Mouse (Mus musculus) ES-Bruce4 (cell line): ENCODE measurements at regions not wholly inside any gene's neighbourhood (a gene's known extent, or its start where the extent isn't known, plus 50 kb on each side); places are given as distances from the start of the nearest gene placed in this dataset.

Experiments used
- H3K27ac ChIP-seq: 2 replicates; pipeline ENCODE4 v1.5.1; 2012; ENCODE audit warnings: low read length, inconsistent platforms; ENCODE audit not compliant: insufficient read depth
- H3K27me3 ChIP-seq: 2 replicates; pipeline ENCODE4 v1.6.1; 2012; ENCODE audit warnings: mild to moderate bottlenecking, low read length, inconsistent platforms; ENCODE audit not compliant: control insufficient read depth, poor library complexity, insufficient read depth, severe bottlenecking
- H3K36me3 ChIP-seq: 2 replicates; pipeline ENCODE4 v1.6.1; 2012; ENCODE audit warnings: inconsistent platforms, mild to moderate bottlenecking, low read length, moderate library complexity; ENCODE audit not compliant: control insufficient read depth, poor library complexity, insufficient read depth, severe bottlenecking
- H3K4me1 ChIP-seq: one replicate; pipeline ENCODE4 v1.8.1; 2011; ENCODE audit warnings: low read length; ENCODE audit not compliant: control insufficient read depth, insufficient read depth
- H3K4me3 ChIP-seq: 2 replicates; pipeline ENCODE4 v1.5.1; 2011; ENCODE audit warnings: low read depth, mild to moderate bottlenecking, low read length
- H3K9ac ChIP-seq: 2 replicates; pipeline ENCODE4 v1.6.1; 2012; ENCODE audit warnings: low read depth, mild to moderate bottlenecking, inconsistent platforms; ENCODE audit not compliant: poor library complexity, severe bottlenecking
- H3K9me3 ChIP-seq: replicated peaks from 2 replicates; pipeline ENCODE4 v1.6.1; 2012; ENCODE audit warnings: mild to moderate bottlenecking, low read length, inconsistent platforms; ENCODE audit not compliant: control insufficient read depth, poor library complexity, insufficient read depth, severe bottlenecking
- CTCF ChIP-seq: IDR thresholded peaks from one replicate; pipeline ENCODE4 v1.8.1; 2011; ENCODE audit warnings: low read depth, low read length
- EP300 ChIP-seq: IDR thresholded peaks from 2 replicates; pipeline ENCODE4 v1.6.1; 2011; ENCODE audit warnings: low read depth, low read length; ENCODE audit not compliant: insufficient read depth
- POLR2A ChIP-seq: IDR thresholded peaks from one replicate; pipeline ENCODE4 v1.8.1; 2011; ENCODE audit warnings: low read length; ENCODE audit not compliant: insufficient read depth

- H3K27me3 ChIP-seq = no peaks in the 10 kb centered on the region
- H3K9ac ChIP-seq = no peak overlapping the region
- H3K36me3 ChIP-seq = no peaks in the 10 kb centered on the region
- TF ChIP-seq CTCF (no peak), POLR2A (no peak), EP300 (no peak)
- no peak overlapping the region for H3K27ac ChIP-seq
- H3K4me1 ChIP-seq = no peaks in the 10 kb centered on the region
- no peak overlapping the region for H3K4me3 ChIP-seq
- H3K9me3 ChIP-seq = no peaks in the 10 kb centered on the region
Observed at GRCm38 (mm10) chr4:30776816-30777442, 1187.0 kb upstream of the Map3k7 start.

GRCm38 (mm10) chr4:30781649-30782048 is 1182.2 kb upstream of the Map3k7 start:
- no peaks in the 10 kb centered on the region for H3K27me3 ChIP-seq
- no peaks in the 10 kb centered on the region for H3K4me1 ChIP-seq
- H3K9me3 ChIP-seq = no peaks in the 10 kb centered on the region
- no peak for TF ChIP-seq EP300
- no peak for TF ChIP-seq POLR2A
- TF ChIP-seq CTCF = no peak
- no peak overlapping the region for H3K4me3 ChIP-seq
- no peak overlapping the region for H3K9ac ChIP-seq
- H3K36me3 ChIP-seq = no peaks in the 10 kb centered on the region
- H3K27ac ChIP-seq = no peak overlapping the region

- Histone ChIP-seq H3K4me3 (no peak overlapping the region), H3K4me1 (no peaks in the 10 kb centered on the region), H3K9me3 (no peaks in the 10 kb centered on the region), H3K9ac (no peak overlapping the region), H3K36me3 (no peaks in the 10 kb centered on the region), H3K27ac (no peak overlapping the region), H3K27me3 (no peaks in the 10 kb centered on the region)
- no peak for TF ChIP-seq POLR2A
- no peak for TF ChIP-seq CTCF
- no peak for TF ChIP-seq EP300
Observed at GRCm38 (mm10) chr4:30789976-30790657, 1173.8 kb upstream of the Map3k7 start.

GRCm38 (mm10) chr4:30809798-30810197 is 1154.1 kb upstream of the Map3k7 start:
- Histone ChIP-seq H3K27ac (no peak overlapping the region), H3K36me3 (no peaks in the 10 kb centered on the region), H3K9me3 (no peaks in the 10 kb centered on the region), H3K9ac (no peak overlapping the region), H3K4me3 (no peak overlapping the region), H3K4me1 (no peaks in the 10 kb centered on the region), H3K27me3 (no peaks in the 10 kb centered on the region)
- TF ChIP-seq CTCF = no peak
- no peak for TF ChIP-seq EP300
- TF ChIP-seq POLR2A = no peak

DNA sequence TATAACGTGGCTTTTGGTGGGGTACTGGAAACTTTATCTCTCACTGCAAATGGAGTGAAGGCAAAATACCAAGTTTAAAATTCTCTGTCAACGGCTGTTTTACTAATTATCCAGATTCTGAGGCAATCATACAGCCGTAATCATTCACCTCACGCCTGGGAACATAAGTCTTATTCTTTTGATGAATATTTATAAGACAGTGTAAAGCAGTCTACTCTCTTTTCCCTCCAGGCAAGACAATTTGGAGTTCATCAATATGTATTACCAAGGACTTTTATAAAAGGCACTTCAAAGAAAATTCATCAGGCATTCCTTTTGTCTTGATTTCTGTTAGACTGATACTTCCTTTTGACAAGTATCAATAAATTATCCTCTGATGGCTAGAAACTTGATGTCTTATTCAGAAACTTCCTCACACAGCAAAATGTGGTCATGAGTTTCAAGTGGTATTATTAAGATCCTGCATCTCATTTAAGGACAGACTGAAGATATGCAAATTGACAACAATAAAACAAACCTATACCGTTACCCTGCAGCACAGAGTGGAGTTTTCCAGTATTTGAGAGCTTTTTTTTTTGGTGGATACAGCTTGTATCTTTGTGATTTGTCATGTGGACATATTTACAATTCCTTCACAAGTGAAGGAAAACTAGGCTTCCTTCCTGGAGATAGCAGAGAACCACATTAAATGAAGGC is 1108.4 kb upstream of the Map3k7 start:
- Histone ChIP-seq H3K27ac (no peak overlapping the region), H3K27me3 (no peaks in the 10 kb centered on the region), H3K9me3 (no peaks in the 10 kb centered on the region), H3K9ac (no peak overlapping the region), H3K36me3 (no peaks in the 10 kb centered on the region), H3K4me1 (no peaks in the 10 kb centered on the region), H3K4me3 (no peak overlapping the region)
- TF ChIP-seq CTCF (no peak), POLR2A (no peak), EP300 (no peak)

DNA sequence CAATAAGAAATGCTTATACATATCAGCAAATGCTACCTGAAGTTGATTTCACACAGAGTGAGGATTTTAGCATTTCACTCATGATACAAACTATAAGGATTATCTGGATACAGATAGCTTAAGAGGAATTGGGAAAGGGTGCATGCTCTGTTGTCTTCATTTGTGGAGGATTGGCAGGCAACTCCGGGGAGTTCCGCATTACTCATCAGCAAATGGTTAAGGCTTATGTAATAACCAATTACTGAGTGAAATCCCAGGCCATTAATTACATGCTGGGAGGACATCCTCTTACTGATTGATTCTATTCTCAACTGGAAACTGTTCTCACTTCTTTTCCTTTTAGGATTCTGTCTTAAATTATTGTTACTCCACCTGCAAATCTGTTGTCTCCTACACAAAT is 1058.9 kb upstream of the Map3k7 start:
- Histone ChIP-seq H3K9me3 (no peaks in the 10 kb centered on the region), H3K9ac (no peak overlapping the region), H3K4me1 (no peaks in the 10 kb centered on the region), H3K4me3 (no peak overlapping the region), H3K27me3 (no peaks in the 10 kb centered on the region), H3K36me3 (no peaks in the 10 kb centered on the region), H3K27ac (no peak overlapping the region)
- TF ChIP-seq POLR2A = no peak
- TF ChIP-seq CTCF = no peak
- no peak for TF ChIP-seq EP300
